Mouse (Mus musculus): ENCODE data around the gene Barhl1. TPM values are rescaled to one million over a fixed set of nuclear protein-coding genes. Genes with fewer than 3 reads are reported as not detected.

The Barhl1 gene
- polyA plus RNA-seq, 1 experiment from 2014 or later, result not detected

DNA sequence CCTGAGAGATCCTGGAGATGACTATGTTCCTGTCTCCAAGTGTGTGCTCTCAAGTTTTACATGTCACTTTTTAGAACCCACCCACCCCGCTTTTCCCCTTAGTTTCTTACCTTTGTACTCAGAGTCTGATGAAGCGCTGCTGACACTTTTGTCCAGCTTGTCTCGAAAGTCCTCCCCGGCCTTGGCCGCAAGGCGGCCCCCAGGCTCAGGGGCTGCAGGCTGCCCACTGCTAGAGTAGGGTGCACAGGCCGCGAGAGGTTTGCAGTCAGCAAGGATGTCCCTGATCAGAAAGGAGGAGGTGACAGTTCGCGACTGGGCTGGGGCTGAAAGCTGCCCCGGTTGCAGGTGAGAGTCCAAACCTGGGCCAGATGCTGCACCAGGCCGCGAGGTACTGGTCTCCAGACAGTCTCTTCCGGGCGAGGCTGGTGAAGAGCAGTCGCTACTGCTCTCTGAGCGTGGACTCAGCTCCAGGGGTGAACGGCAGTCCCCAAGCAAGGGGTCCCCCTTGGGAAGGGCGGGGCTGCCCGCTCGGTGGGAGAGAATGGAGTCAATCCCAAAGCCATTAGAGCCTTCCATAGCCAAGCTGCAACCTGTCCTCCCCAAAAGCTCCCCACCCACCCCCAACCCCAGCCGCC is 1.2 kb downstream of the Barhl1 start:
- no peak overlapping the region for H3K27ac ChIP-seq (ENCODE audit: low read length)

DNA sequence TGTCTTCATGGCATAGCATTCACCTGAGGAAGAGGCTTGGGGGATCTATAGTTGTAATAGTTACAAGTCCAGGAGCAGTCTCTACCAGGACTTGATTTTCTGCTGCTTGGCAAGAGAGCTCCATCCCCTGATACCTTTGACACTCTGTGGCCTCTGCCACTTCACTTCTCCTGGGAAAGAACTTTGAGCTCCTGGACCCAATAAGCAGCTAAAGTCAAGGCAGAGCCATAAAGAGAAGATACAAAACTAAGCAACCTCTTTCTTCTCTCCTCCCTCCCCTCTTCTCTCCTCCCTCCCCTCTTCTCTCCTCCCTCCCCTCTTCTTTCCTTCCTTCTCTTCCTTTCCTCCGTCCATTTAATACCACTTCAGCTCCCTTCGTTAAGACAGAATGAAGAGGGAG is 2.3 kb downstream of the Barhl1 start:
- Histone ChIP-seq H3K4me3 (ENCODE audit: low read length) (no peak overlapping the region), H3K27ac (ENCODE audit: low read length) (no peak overlapping the region), H3K4me2 (ENCODE audit: low read depth, low read length) (no peak overlapping the region), H3K27me3 (replicated peaks; ENCODE audit: control insufficient read depth, insufficient read depth, low read length) (peaks cover 78% of the 10 kb centered on the region), H3K9ac (ENCODE audit: low read depth, low read length) (no peak overlapping the region), H3K9me3 (ENCODE audit: control insufficient read depth, low read length) (no peaks in the 10 kb centered on the region), H3K4me1 (ENCODE audit: control insufficient read depth, insufficient read depth, low read length) (peaks cover 4% of the 10 kb centered on the region; the same call in 1 of the 2 replicates), H3K36me3 (ENCODE audit: control insufficient read depth, insufficient read depth, low read length) (no peaks in the 10 kb centered on the region)
- no peak for ATAC-seq
- 0% methylated on average over 2 of the region's 2 CpGs for WGBS

More for the DNA sequence above, 1.2 kb downstream of the Barhl1 start:
- H3K27me3 ChIP-seq (replicated peaks; ENCODE audit: control insufficient read depth, insufficient read depth, low read length), result peaks cover 74% of the 10 kb centered on the region
- no peak overlapping the region for H3K9ac ChIP-seq (ENCODE audit: low read depth, low read length)
- 0 out of 2 replicates have a peak, but pooled peaks have one; percentile 7 for ATAC-seq
- 4% methylated on average over 22 of the region's 22 CpGs for WGBS
- H3K4me1 ChIP-seq (ENCODE audit: control insufficient read depth, insufficient read depth, low read length), result peaks cover 4% of the 10 kb centered on the region; the same call in 1 of the 2 replicates
- H3K9me3 ChIP-seq (ENCODE audit: control insufficient read depth, low read length), result no peaks in the 10 kb centered on the region
- no peak overlapping the region for H3K4me2 ChIP-seq (ENCODE audit: low read depth, low read length)
- no peak overlapping the region for H3K4me3 ChIP-seq (ENCODE audit: low read length)
- H3K36me3 ChIP-seq (ENCODE audit: control insufficient read depth, insufficient read depth, low read length), result no peaks in the 10 kb centered on the region

DNA sequence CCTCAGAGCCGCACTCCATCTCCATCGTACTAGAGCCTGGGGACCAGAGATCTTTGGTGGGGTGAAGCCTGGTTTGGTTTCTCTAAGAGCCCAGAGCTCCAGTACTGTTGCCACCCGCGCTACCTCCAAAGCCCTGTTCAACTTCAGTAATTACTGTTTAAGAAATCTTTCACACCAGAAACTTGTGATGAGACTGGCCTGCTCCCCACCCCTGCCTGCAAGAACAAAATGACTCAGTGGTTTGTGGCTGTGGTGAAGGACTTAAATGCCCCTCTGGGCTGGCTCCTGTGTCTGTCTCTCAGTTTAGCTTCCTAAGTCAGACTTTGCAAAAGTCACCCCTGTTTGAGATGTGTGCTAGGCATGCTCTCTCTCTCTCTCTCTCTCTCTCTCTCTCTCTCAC is 3.5 kb downstream of the Barhl1 start:
- Histone ChIP-seq H3K4me1 (ENCODE audit: control insufficient read depth, insufficient read depth, low read length) (peaks cover 9% of the 10 kb centered on the region), H3K9ac (ENCODE audit: low read depth, low read length) (no peak overlapping the region), H3K27me3 (replicated peaks; ENCODE audit: control insufficient read depth, insufficient read depth, low read length) (peaks cover 81% of the 10 kb centered on the region), H3K9me3 (ENCODE audit: control insufficient read depth, low read length) (no peaks in the 10 kb centered on the region), H3K4me2 (ENCODE audit: low read depth, low read length) (no peak overlapping the region), H3K27ac (ENCODE audit: low read length) (no peak overlapping the region), H3K36me3 (ENCODE audit: control insufficient read depth, insufficient read depth, low read length) (no peaks in the 10 kb centered on the region), H3K4me3 (ENCODE audit: low read length) (no peak overlapping the region)
- 2% methylated on average over 4 of the region's 4 CpGs for WGBS
- ATAC-seq, result no peak

DNA sequence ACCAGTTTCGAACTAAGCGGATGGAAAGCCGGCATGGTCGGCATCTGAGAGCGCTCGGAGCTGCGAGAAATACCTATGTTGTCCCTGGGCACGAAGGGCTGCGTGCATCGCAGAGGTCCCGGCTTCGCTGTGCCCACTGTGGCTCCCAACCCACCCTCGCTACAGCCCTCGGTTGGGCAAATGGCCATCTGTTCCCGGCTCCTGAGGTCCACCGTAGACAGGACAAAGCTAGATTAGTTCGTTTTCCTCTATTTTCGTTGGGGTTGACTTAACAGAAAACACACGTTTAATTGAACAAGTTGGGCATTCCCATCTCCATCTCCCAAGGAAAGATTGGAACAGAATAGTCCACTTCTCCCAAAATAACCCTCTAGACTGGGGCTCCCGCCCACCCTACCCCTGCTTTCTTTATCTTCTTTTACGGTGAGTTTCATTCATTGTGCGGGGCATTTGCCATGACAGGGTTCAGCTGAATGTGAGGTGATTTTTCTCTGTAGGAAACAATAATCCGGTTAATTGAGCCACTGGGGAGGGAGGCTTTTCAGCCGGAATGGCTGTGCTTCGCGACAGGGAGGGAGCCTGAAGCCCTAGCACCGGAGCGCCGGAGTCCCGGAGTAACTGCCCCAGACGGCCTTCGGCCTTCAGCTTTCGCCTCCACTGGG is 4.3 kb downstream of the Barhl1 start:
- no peak overlapping the region for H3K4me2 ChIP-seq (ENCODE audit: low read depth, low read length)
- H3K4me1 ChIP-seq (ENCODE audit: control insufficient read depth, insufficient read depth, low read length), result peaks cover 6% of the 10 kb centered on the region; the same call in 1 of the 2 replicates
- H3K4me3 ChIP-seq (ENCODE audit: low read length), result no peak overlapping the region
- no peak for ATAC-seq
- 3% methylated on average over 33 of the region's 33 CpGs for WGBS
- no peaks in the 10 kb centered on the region for H3K36me3 ChIP-seq (ENCODE audit: control insufficient read depth, insufficient read depth, low read length)
- peaks cover 86% of the 10 kb centered on the region for H3K27me3 ChIP-seq (replicated peaks; ENCODE audit: control insufficient read depth, insufficient read depth, low read length)
- no peak overlapping the region for H3K27ac ChIP-seq (ENCODE audit: low read length)
- H3K9me3 ChIP-seq (ENCODE audit: control insufficient read depth, low read length), result no peaks in the 10 kb centered on the region
- H3K9ac ChIP-seq (ENCODE audit: low read depth, low read length), result no peak overlapping the region

DNA sequence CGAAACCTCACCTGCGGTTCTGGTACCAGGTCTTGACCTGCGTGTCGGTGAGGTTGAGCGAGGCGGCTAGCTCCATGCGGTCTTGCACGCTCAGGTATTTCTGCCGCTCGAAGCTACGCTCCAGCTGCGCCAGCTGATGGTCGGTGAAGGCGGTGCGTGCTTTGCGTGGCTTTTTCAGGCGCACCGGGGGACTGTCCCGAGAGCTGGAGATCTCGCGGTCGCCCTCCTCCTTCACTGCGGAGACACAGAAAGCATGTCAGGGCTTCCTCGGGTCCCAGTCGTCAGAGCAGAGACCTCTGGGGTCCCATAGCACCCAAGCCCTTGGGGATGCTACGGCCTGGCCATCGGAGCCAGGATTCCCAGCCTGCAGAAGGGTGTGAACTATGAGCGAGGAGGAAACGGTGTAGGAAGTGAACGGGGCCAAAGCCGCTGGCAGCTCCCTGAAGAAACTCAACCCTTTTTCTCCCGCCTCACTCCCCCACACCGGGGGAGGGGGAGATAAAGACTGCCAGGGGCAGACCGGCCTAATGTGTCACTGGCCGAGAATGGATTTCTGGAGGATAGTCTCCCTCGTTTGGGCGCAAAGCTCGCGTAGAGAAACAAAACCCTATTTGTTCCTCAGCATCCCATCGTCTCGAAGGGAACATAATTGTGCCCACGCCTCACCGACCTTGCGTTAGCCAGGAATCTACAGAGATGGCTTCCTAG is 5.0 kb downstream of the Barhl1 start:
- no peak for ATAC-seq
- H3K9me3 ChIP-seq (ENCODE audit: control insufficient read depth, low read length), result no peaks in the 10 kb centered on the region
- no peak overlapping the region for H3K9ac ChIP-seq (ENCODE audit: low read depth, low read length)
- no peak overlapping the region for H3K4me3 ChIP-seq (ENCODE audit: low read length)
- H3K27ac ChIP-seq (ENCODE audit: low read length), result no peak overlapping the region
- H3K27me3 ChIP-seq (replicated peaks; ENCODE audit: control insufficient read depth, insufficient read depth, low read length), result peaks cover 83% of the 10 kb centered on the region
- no peaks in the 10 kb centered on the region for H3K36me3 ChIP-seq (ENCODE audit: control insufficient read depth, insufficient read depth, low read length)
- H3K4me1 ChIP-seq (ENCODE audit: control insufficient read depth, insufficient read depth, low read length), result peaks cover 6% of the 10 kb centered on the region; the same call in 1 of the 2 replicates
- 1% methylated on average over 44 of the region's 44 CpGs for WGBS
- H3K4me2 ChIP-seq (ENCODE audit: low read depth, low read length), result no peak overlapping the region

DNA sequence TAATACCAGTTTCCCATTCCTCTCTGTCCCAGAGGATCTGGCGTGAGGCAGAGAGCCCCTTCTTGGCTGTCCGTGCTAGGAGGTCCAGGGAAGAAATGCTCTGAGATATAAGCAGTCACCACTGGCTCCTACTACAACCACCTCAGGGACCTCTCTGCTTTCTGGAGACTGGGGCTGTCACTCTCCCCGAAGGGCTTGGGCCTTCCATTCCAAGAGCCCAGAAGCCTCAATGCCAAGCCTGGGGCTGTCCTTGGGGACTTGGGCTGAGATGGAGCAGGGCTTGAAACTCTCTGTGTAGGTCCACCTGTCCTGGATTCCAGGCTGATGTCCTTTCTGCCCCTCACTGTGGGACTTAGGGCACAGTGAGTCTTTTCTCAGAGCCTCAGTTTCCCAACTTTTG is 5.6 kb downstream of the Barhl1 start:
- no peak overlapping the region for H3K4me2 ChIP-seq (ENCODE audit: low read depth, low read length)
- no peaks in the 10 kb centered on the region for H3K9me3 ChIP-seq (ENCODE audit: control insufficient read depth, low read length)
- WGBS, result 8% methylated on average over 3 of the region's 3 CpGs
- H3K4me3 ChIP-seq (ENCODE audit: low read length), result no peak overlapping the region
- no peak overlapping the region for H3K9ac ChIP-seq (ENCODE audit: low read depth, low read length)
- H3K4me1 ChIP-seq (ENCODE audit: control insufficient read depth, insufficient read depth, low read length), result peaks cover 6% of the 10 kb centered on the region; the same call in 1 of the 2 replicates
- H3K27ac ChIP-seq (ENCODE audit: low read length), result no peak overlapping the region
- H3K27me3 ChIP-seq (replicated peaks; ENCODE audit: control insufficient read depth, insufficient read depth, low read length), result peaks cover 82% of the 10 kb centered on the region
- no peaks in the 10 kb centered on the region for H3K36me3 ChIP-seq (ENCODE audit: control insufficient read depth, insufficient read depth, low read length)
- no peak for ATAC-seq

DNA sequence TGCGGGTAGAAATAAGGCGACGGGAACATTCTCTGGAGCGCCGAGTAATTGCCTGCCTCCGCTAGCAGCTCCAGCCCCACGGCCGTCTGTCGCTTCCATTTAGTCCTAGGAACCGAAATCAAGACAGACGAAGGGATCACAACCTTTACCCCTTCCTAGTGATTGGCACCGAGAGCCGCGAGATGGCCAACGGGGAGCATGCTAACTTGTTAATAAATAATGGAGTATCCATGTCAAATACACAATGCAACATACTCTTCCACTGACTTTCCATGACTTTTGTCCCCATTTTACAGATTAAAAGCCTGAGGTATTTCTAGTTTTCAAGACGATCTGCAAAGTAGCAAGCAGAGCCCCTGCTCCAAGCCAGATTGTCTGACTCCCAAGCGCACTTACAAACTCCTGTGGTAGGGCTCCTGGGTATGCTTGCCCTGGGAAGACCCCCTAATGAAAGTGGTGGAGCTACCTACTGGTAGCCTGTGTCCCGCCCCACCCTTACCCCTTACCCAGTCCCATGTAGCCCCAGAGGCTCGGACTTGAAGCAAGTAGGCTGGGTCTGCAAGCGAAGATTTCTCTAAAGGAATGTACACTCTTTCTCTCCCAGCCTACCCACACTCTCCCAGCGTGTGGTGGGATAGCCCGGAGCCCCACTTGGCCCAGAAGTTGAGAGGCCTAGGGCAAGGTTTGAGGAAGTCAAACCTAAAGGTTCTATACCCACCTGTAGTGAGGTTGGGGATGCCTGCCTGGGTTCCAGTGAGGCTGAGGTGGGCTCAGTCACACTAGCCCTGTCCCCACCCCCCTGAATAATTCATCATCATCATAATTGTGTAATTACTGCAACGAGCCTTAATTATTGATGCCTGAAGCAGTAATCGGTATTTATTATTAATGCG is 6.4 kb downstream of the Barhl1 start:
- 8% methylated on average over 25 of the region's 25 CpGs for WGBS
- H3K4me3 ChIP-seq (ENCODE audit: low read length), result no peak overlapping the region
- no peak for ATAC-seq

DNA sequence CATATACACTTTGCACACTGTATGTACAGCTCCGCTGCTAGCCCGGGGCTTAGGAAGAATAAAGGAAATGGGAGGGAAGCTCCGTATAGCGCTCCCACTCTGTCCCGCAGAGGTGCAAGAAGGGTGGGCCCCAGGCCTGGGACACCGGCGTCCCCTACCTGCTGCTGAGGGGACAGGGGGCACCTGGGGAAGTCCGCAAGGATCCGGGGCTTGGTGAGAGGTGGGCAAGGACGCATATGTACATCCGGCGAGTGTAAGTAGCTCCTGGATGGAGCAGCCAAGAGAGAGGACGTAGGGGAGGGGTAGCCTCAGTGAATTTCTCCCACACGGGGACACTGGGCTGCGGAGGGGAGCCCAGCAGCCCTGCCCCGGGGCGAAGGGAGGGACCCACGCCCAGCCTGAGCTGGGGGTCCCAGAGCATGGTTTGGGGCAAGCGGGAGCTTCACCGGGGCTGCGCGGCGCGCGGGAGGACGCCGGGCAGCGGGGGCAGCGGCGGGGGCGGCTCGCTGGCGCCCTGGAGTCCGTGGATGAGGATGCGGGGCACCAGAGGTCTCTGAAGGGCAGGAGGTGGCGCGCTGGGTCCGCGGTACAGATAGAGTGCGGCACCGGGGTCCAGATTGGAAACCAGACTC is 7.2 kb downstream of the Barhl1 start:
- WGBS, result 2% methylated on average over 39 of the region's 41 CpGs
- Histone ChIP-seq H3K9me3 (ENCODE audit: control insufficient read depth, low read length) (no peaks in the 10 kb centered on the region), H3K36me3 (ENCODE audit: control insufficient read depth, insufficient read depth, low read length) (no peaks in the 10 kb centered on the region), H3K9ac (ENCODE audit: low read depth, low read length) (no peak overlapping the region), H3K27me3 (replicated peaks; ENCODE audit: control insufficient read depth, insufficient read depth, low read length) (peaks cover 66% of the 10 kb centered on the region), H3K27ac (ENCODE audit: low read length) (no peak overlapping the region), H3K4me2 (ENCODE audit: low read depth, low read length) (no peak overlapping the region), H3K4me3 (ENCODE audit: low read length) (no peak overlapping the region), H3K4me1 (ENCODE audit: control insufficient read depth, insufficient read depth, low read length) (peaks cover 6% of the 10 kb centered on the region; the same call in 1 of the 2 replicates)
- ATAC-seq, result no peak; the same call in 1 of the 2 replicates

More for the DNA sequence above, 6.4 kb downstream of the Barhl1 start:
- H3K27me3 ChIP-seq (replicated peaks; ENCODE audit: control insufficient read depth, insufficient read depth, low read length), result peaks cover 74% of the 10 kb centered on the region
- no peak overlapping the region for H3K27ac ChIP-seq (ENCODE audit: low read length)
- no peaks in the 10 kb centered on the region for H3K9me3 ChIP-seq (ENCODE audit: control insufficient read depth, low read length)
- no peaks in the 10 kb centered on the region for H3K36me3 ChIP-seq (ENCODE audit: control insufficient read depth, insufficient read depth, low read length)
- H3K9ac ChIP-seq (ENCODE audit: low read depth, low read length), result no peak overlapping the region
- no peak overlapping the region for H3K4me2 ChIP-seq (ENCODE audit: low read depth, low read length)
- peaks cover 6% of the 10 kb centered on the region; the same call in 1 of the 2 replicates for H3K4me1 ChIP-seq (ENCODE audit: control insufficient read depth, insufficient read depth, low read length)
